Mouse (Mus musculus): ENCODE measurements around the gene Nuak2.

Nuak2 gene

DNA sequence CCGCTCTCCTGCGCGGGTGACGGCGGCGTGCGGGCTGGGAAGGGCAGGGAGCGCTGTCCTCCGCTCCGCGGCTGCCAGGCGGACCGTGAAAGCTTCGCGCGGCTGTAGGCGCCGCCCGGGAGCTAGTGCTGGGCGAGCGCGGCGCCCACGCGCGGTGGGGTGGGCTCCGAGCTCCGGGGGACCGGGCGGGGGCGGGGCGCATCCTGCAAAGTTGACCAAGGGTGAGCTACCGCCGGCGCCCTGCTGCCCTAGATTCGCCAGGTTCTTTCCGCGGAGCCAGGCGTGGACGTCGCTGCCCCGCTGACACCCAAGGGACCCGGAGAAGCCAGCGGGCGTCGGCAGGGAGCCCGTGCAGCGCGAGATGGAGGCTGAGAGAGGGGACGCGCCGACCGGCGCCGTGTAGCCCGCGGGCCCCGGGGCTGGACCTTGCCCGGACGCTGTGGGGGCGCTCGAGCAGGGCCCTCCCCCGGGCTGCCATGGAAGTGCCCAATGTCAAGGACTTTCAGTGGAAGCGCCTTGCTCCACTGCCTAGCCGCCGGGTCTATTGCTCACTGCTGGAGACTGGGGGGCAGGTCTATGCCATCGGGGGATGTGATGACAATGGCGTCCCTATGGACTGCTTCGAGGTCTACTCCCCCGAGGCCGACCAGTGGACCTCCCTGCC lies 17.0 kb upstream of the Nuak2 start:
- peak; percentile 33 for DNase-seq (ENCODE audit: low read depth, low spot score)

DNA sequence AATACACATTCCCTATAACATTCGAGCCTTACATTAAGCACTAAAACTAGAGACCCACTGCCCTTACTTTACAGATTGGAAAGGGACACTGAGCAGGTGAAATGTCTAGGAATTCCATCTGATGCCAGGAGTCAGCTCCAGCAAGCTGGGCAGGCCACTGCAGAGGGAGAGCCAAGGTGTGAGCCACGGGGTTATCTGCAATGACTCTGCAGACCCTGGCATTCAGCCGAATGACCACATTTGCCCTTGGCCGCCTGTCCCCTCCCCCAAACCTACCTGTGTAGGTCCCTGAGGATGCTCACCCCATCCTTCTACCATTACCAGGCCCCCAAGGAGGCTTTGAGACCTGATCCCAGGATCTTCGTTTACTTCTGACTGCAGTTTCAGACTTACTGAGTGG lies 16.2 kb upstream of the Nuak2 start:
- no peak for DNase-seq (ENCODE audit: low read depth, low spot score)

GRCm38 (mm10) chr1:132301242-132301641 lies 14.7 kb upstream of the Nuak2 start:
- no peak for DNase-seq (ENCODE audit: low read depth, low spot score)

DNA sequence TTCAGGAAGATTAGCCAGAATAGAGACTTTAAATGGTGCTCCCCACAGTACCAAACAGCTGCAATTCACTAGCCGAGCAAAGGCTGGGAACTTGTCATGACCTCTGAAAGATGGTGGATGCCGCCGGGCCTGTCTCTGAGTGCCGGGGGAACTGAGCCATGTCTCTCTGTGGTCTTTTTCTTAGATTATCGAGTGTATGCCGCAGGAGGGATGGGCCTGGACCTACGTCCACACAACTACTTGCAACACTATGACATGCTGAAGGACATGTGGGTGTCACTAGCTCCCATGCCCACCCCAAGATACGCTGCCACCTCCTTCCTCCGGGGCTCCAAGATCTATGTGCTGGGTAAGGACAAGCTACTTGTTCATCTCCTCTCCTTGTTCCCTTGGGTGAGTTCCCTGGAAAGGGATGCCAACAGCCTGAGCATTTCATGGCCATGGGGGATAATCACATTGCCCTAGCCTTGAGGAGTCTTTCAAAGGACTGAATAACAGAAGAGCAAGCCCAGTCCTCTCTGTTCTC lies 13.5 kb upstream of the Nuak2 start:
- DNase-seq (ENCODE audit: low read depth, low spot score) = no peak

- peak; percentile 62 for DNase-seq (ENCODE audit: low read depth, low spot score)
These were observed 11.2 kb upstream of the Nuak2 start for GRCm38 (mm10) chr1:132304618-132305214.

- peak; percentile 76 for DNase-seq (ENCODE audit: low read depth, low spot score)
These were observed 9.8 kb upstream of the Nuak2 start for GRCm38 (mm10) chr1:132306160-132306559.

DNA sequence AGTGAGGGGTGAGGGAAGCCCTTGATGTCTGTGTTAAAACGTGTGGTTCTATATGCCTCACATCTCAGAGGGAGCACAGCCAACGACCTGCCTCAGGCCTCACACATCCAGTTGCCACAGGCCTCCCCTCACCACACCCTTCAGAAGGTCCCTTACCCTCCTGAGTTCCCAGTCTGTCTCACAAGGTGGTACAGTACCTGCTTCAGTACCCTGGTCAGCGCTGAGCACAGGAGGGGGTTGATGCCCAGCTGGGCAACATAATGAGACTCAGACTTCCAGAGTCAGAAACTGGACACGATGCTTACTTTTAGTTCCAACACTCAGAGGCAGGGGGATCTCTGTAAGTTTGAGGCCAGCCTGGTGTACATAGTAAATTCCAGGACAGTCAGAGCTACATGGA lies 9.1 kb upstream of the Nuak2 start:
- DNase-seq (ENCODE audit: low read depth, low spot score) = peak; percentile 53

DNA sequence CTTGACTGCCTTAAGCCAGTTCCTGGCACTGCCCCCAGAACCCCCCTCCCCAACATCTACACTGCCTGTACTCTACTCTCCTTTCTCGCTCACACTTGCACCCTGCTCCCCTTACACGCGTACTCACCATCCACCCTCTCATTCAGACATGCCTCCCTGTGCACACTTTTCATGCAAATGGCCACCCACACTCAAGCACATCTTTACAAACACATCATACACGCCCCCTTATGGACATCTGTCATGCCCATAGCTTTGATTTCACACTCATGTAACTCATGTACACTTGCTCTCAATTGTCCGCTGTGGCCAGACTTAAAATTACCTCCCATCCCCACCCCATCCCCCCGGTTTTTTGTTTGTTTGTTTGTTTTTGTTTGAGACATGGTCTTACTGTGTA lies 8.0 kb upstream of the Nuak2 start:
- no peak for DNase-seq (ENCODE audit: low read depth, low spot score)

DNA sequence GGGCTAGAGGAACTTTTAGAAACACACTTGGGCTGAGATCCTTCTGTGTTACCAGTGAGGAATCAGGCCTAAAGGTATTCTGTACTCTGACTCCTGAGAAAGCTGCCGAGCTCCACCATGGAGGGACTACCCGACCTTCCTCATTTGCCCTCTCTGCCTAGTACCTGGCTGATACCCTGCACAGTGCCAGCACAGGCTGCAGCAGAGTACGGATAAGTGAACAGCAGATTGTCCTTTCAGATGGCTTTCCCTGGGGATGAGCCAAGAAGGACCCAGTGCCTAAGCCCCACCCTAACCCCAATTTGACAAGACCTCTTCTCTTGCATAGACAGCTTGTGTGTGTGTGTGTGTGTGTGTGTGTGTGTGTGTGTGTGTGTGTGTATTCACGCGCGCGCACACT lies 7.3 kb upstream of the Nuak2 start:
- no peak for DNase-seq (ENCODE audit: low read depth, low spot score)

DNA sequence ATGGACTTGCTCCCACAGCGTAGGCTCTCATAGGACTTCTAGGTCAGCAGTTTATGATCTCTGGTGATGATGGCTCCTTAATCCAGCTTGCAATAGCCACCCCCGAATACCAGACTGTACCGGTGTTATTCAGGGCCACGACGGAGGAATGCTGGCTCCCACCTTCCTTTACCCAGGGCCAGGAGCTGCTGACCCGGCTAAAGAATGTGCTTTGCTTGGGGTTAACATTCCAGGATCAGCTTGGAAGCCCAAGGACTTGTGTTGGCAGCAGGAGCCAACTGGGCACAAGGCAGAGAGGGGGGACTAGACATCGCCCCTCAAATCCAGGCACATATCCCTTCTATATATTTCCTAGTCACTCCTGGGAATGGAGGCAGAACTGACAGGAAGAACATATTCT lies 5.2 kb upstream of the Nuak2 start:
- no peak for DNase-seq (ENCODE audit: low read depth, low spot score)

DNA sequence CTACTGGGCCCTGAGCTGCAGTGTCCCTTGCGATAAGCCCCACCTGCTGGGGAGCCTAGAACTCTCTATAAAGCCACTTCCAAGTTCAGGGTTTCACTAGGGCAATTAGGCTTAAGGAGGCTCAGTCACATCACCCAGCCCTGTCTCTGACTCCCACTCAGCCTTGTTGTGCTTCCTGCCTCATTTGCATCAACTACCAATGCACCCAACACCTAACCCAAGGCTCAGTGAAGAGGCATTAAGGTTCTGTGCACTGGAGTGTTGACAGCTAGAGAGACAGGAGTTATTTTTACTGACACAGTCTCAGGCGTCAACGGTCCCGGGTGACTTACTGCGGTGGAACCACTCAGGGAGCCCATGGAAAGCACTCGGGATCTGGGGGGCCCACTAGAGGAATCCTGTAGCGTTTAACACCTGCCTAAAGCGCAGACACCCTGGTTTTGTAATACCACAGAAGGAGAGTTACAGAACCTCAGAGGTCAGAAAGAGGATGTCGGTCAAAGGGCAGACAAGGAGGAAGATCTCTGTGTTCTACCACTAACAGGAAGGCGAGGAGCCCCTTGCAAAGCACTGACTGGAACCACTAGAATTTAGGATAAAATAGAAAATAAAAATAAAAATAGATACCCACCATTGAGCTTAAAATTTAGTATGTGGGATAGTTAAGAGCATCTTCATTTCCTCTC lies 4.6 kb upstream of the Nuak2 start:
- DNase-seq (ENCODE audit: low read depth, low spot score) = no peak

DNA sequence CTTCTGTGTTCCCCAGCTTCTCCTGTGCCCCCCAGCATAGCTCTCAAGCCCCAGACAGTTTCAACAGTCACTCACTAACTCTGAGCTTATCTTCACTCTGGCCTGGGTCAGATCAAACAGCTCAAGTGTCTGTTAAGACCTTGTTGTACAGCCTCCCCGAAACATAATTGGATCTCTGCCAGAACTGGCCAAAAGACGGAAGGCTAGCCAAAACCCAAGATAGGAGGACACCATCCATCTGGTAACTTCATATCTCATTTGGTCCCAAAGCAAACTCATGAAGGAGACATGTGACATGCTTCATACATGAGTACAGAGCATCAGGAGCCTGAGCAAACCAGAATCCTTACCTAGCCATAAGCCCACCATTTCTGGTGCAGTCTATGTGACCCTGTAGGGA lies 3.9 kb upstream of the Nuak2 start:
- no peak for DNase-seq (ENCODE audit: low read depth, low spot score)

GRCm38 (mm10) chr1:132312703-132313102 lies 3.2 kb upstream of the Nuak2 start:
- peak; percentile 78 for DNase-seq (ENCODE audit: low read depth, low spot score)

GRCm38 (mm10) chr1:132316625-132316994 lies 684 bp downstream of the Nuak2 start:
- DNase-seq (ENCODE audit: low read depth, low spot score) = no peak

DNA sequence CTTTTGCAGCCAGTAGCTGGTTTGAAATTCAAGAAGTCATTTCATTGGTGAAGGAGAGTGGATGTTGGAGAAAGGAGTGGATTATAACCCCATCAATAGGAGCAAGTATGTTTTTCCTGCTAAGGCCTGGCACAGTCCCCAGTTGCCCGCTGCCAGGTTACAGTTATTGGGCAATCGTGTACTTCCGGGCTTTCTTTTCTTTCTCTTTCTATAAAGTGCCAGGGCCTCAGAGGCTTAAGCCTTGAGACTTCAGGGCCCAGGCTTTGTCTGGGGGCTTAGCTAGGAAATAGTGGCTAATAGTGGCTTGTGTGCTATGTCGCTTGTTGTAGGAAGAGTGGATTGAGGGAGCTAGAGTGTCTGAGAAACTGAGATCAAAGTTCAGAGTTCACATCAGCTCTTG lies 1.5 kb downstream of the Nuak2 start:
- DNase-seq (ENCODE audit: low read depth, low spot score) = no peak

DNA sequence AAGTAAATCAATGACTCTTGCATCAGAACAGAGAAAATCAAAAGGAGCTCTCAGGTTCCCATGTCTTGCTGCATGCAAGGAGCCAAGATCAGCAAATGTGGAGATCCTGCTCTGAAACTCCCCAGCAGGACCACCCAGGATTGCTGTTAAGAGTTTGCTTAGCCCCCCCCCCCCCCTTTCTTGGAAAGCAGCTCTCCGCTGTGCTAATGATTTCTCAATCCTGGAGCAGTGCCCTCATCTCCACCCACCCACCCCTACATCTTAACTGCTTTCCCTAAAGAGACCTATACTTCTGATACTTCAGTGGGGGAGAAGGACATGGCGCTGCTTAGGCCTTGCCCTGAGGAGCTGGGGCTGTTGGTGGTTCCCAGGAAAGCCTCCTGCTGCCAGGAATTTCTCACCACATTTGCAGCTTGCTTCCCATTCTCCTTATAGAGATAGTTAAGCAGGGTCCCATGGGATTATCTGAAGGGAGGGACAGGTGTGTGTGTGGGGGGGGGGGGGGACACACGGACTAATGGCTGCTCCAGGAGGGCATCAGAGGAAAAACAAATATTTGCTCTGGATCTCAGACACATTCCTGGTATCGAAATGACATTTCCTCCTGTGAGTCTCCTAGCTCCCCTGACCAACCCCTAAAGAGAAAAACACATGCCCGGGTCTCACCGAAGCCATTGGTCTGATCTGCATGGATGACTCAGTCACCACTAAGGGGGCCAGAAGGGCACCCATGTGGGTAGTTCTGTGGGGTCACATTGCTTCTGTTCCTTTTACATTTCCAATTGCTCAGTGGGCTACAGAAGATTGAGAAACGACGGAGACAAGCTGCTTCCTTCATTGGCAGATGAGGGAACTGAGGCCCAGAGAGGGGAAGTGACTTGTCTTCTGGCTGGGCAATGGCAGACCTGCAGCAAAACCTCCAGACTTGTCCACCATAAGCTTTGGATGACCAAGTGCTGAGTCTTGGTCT lies 2.3 kb downstream of the Nuak2 start:
- DNase-seq (ENCODE audit: low read depth, low spot score) = no peak

DNA sequence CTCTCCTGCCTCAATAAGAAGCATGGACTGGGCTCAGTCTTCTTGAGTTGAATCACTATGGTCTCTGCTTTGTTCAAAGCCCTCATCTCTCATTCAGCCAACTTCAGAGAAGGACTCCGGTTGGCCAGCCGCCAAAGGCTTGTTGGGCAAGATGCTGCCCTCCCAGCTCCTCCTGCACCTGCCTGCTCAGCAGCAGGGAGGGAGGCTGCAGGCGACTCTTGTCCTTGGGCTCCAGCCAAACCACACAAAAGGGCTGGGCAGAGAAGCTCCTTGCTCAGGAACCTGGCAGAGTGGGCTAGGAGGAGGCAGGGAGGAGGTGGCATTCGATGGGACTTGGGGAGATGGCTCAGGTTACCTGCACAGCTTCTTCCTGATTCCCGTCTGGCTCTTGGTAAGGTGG lies 3.3 kb downstream of the Nuak2 start:
- no peak for DNase-seq (ENCODE audit: low read depth, low spot score)

- DNase-seq (ENCODE audit: low read depth, low spot score) = no peak
These were observed 6.1 kb downstream of the Nuak2 start for GRCm38 (mm10) chr1:132321821-132322580.

- peak; percentile 84 for DNase-seq (ENCODE audit: low read depth, low spot score)
These were observed 7.0 kb downstream of the Nuak2 start for GRCm38 (mm10) chr1:132322711-132323542.

- no peak for DNase-seq (ENCODE audit: low read depth, low spot score)
These were observed 10.9 kb downstream of the Nuak2 start for GRCm38 (mm10) chr1:132326777-132327176.

All from ZHBTc4 (cell line).